Mouse (Mus musculus): ENCODE measurements around the gene Tmem184b. TPM values are rescaled to one million over a fixed set of nuclear protein-coding genes. Genes with fewer than 3 reads are reported as not detected.

Tmem184b gene
- total and polyA plus RNA-seq, 3 experiments = 1.9 to 13.8 (median 11.3) TPM

DNA sequence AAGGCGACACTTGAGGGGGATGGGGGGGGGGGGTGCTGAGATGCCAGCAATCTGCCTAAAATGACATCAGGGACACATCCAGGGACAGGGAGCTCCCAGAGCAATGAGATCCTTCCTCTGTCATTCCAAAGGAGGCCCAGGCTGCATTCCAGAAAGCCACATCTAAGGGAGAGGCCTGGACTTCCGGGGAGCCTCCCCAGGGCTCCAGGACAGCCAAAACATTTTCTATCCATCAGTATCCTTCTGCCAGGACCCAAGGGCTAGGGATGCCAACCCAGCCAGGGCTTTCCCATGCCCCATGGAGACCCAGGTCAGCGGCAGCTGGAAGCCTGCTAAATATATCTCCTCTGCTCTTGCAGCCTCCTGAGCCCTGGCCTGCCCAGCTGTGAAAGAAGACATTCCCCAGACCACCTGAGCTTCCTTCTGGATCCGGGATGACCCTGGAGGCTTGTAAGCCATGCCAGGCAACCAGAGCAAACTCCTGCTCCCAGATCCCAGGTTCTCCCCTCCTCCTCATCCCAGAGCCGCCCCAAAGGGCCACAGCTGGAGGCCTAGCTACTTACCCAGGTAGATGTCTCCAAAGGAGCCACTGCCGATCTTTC lies 34.9 kb upstream of the Tmem184b start:
- no peak for ATAC-seq (ENCODE audit: extremely low read depth, insufficient number of reproducible peaks, low FRiP score, poor library complexity, severe bottlenecking)
- TF ChIP-seq POLR2AphosphoS5 (IDR thresholded peaks at IDR 0.05; ENCODE audit: insufficient replicate concordance, low read depth, low read length) (no peak), GATA2 (IDR thresholded peaks at IDR 0.05; ENCODE audit: borderline replicate concordance, low read depth, low read length) (no peak), GATA1 (IDR thresholded peaks at IDR 0.05; ENCODE audit: borderline replicate concordance, low read length) (no peak), CTCF (IDR thresholded peaks at IDR 0.05; ENCODE audit: low read depth, low read length) (no peak), TAL1 (conservative IDR thresholded peaks at IDR 0.05; ENCODE audit: low read depth, low read length) (no peak)
- Histone ChIP-seq H3K4me3 (ENCODE audit: low read depth, low read length) (no peak overlapping the region), H3K27me3 (ENCODE audit: insufficient read depth, low read length) (peaks cover 33% of the 10 kb centered on the region), H3K36me3 (replicated peaks) (no peaks in the 10 kb centered on the region), H3K9me3 (replicated peaks) (no peaks in the 10 kb centered on the region), H3K4me1 (ENCODE audit: insufficient read depth, low read depth, low read length) (no peaks in the 10 kb centered on the region)
- DNase-seq (ENCODE audit: low spot score) = no peak

- ATAC-seq (ENCODE audit: extremely low read depth, insufficient number of reproducible peaks, low FRiP score, poor library complexity, severe bottlenecking) (no peak), DNase-seq (ENCODE audit: low spot score) (no peak)
- Histone ChIP-seq H3K4me1 (ENCODE audit: insufficient read depth, low read depth, low read length) (no peaks in the 10 kb centered on the region), H3K4me3 (ENCODE audit: low read depth, low read length) (no peak overlapping the region), H3K27me3 (ENCODE audit: insufficient read depth, low read length) (peaks cover 28% of the 10 kb centered on the region), H3K36me3 (replicated peaks) (no peaks in the 10 kb centered on the region), H3K9me3 (replicated peaks) (no peaks in the 10 kb centered on the region)
- TF ChIP-seq TAL1 (conservative IDR thresholded peaks at IDR 0.05; ENCODE audit: low read depth, low read length) = no peak
Observed at GRCm38 (mm10) chr15:79437541-79438208, 34.3 kb upstream of the Tmem184b start.

GRCm38 (mm10) chr15:79436481-79436921 lies 33.1 kb upstream of the Tmem184b start:
- Histone ChIP-seq H3K36me3 (replicated peaks) (no peaks in the 10 kb centered on the region), H3K9me3 (replicated peaks) (no peaks in the 10 kb centered on the region), H3K4me3 (ENCODE audit: low read depth, low read length) (no peak overlapping the region), H3K27me3 (ENCODE audit: insufficient read depth, low read length) (peaks cover 24% of the 10 kb centered on the region), H3K4me1 (ENCODE audit: insufficient read depth, low read depth, low read length) (no peaks in the 10 kb centered on the region)
- DNase-seq (ENCODE audit: low spot score) = no peak
- ATAC-seq (ENCODE audit: extremely low read depth, insufficient number of reproducible peaks, low FRiP score, poor library complexity, severe bottlenecking) = no peak
- no peak for TF ChIP-seq GATA1 (IDR thresholded peaks at IDR 0.05; ENCODE audit: borderline replicate concordance, low read length)
- no peak for TF ChIP-seq TAL1 (conservative IDR thresholded peaks at IDR 0.05; ENCODE audit: low read depth, low read length)
- no peak for TF ChIP-seq POLR2AphosphoS5 (IDR thresholded peaks at IDR 0.05; ENCODE audit: insufficient replicate concordance, low read depth, low read length)
- no peak for TF ChIP-seq CTCF (IDR thresholded peaks at IDR 0.05; ENCODE audit: low read depth, low read length)

GRCm38 (mm10) chr15:79435191-79435671 lies 31.9 kb upstream of the Tmem184b start:
- ATAC-seq (ENCODE audit: extremely low read depth, insufficient number of reproducible peaks, low FRiP score, poor library complexity, severe bottlenecking) (no peak), DNase-seq (ENCODE audit: low spot score) (no peak)
- H3K36me3 ChIP-seq (replicated peaks) = no peaks in the 10 kb centered on the region
- no peaks in the 10 kb centered on the region for H3K4me1 ChIP-seq (ENCODE audit: insufficient read depth, low read depth, low read length)
- no peak overlapping the region for H3K4me3 ChIP-seq (ENCODE audit: low read depth, low read length)
- H3K27me3 ChIP-seq (ENCODE audit: insufficient read depth, low read length) = peaks cover 17% of the 10 kb centered on the region
- TF ChIP-seq TAL1 (conservative IDR thresholded peaks at IDR 0.05; ENCODE audit: low read depth, low read length) (no peak), CTCF (IDR thresholded peaks at IDR 0.05; ENCODE audit: low read depth, low read length) (no peak), GATA1 (IDR thresholded peaks at IDR 0.05; ENCODE audit: borderline replicate concordance, low read length) (no peak), POLR2AphosphoS5 (IDR thresholded peaks at IDR 0.05; ENCODE audit: insufficient replicate concordance, low read depth, low read length) (no peak), GATA2 (IDR thresholded peaks at IDR 0.05; ENCODE audit: borderline replicate concordance, low read depth, low read length) (no peak)
- H3K9me3 ChIP-seq (replicated peaks) = no peaks in the 10 kb centered on the region

GRCm38 (mm10) chr15:79432892-79433291 lies 29.5 kb upstream of the Tmem184b start:
- H3K36me3 ChIP-seq (replicated peaks) = no peaks in the 10 kb centered on the region
- no peak for TF ChIP-seq GATA2 (IDR thresholded peaks at IDR 0.05; ENCODE audit: borderline replicate concordance, low read depth, low read length)
- TF ChIP-seq TAL1 (conservative IDR thresholded peaks at IDR 0.05; ENCODE audit: low read depth, low read length) = no peak
- TF ChIP-seq GATA1 (IDR thresholded peaks at IDR 0.05; ENCODE audit: borderline replicate concordance, low read length) = no peak
- TF ChIP-seq CTCF (IDR thresholded peaks at IDR 0.05; ENCODE audit: low read depth, low read length) = no peak
- no peaks in the 10 kb centered on the region for H3K4me1 ChIP-seq (ENCODE audit: insufficient read depth, low read depth, low read length)
- peaks cover 12% of the 10 kb centered on the region for H3K27me3 ChIP-seq (ENCODE audit: insufficient read depth, low read length)
- DNase-seq (ENCODE audit: low spot score) (no peak), ATAC-seq (ENCODE audit: extremely low read depth, insufficient number of reproducible peaks, low FRiP score, poor library complexity, severe bottlenecking) (no peak)
- no peak overlapping the region for H3K4me3 ChIP-seq (ENCODE audit: low read depth, low read length)
- no peaks in the 10 kb centered on the region for H3K9me3 ChIP-seq (replicated peaks)

DNA sequence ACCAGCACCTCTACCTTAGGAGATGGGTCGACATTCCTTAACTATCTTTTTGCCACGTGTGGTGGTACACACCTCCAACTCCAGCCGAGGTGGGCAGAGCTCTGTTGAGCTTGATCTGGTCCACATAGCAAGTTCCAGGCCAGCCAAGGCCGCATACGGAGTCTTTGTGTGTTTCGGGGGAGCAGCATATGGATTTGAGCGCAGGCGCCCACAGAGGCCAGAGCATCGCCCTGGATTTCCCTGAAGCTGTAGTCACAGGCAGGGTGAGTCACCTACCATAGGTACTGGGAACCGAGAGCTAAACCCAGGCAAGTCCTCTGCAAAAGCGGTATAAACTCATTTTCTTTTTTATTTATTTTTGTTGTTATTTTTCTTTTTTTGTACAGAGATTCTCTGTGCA lies 29.0 kb upstream of the Tmem184b start:
- Histone ChIP-seq H3K36me3 (replicated peaks) (no peaks in the 10 kb centered on the region), H3K9me3 (replicated peaks) (no peaks in the 10 kb centered on the region), H3K4me1 (ENCODE audit: insufficient read depth, low read depth, low read length) (no peaks in the 10 kb centered on the region), H3K27me3 (ENCODE audit: insufficient read depth, low read length) (peaks cover 12% of the 10 kb centered on the region), H3K4me3 (ENCODE audit: low read depth, low read length) (no peak overlapping the region)
- no peak for TF ChIP-seq GATA2 (IDR thresholded peaks at IDR 0.05; ENCODE audit: borderline replicate concordance, low read depth, low read length)
- TF ChIP-seq TAL1 (conservative IDR thresholded peaks at IDR 0.05; ENCODE audit: low read depth, low read length) = no peak
- TF ChIP-seq POLR2AphosphoS5 (IDR thresholded peaks at IDR 0.05; ENCODE audit: insufficient replicate concordance, low read depth, low read length) = no peak
- TF ChIP-seq GATA1 (IDR thresholded peaks at IDR 0.05; ENCODE audit: borderline replicate concordance, low read length) = no peak
- TF ChIP-seq CTCF (IDR thresholded peaks at IDR 0.05; ENCODE audit: low read depth, low read length) = no peak
- no peak for ATAC-seq (ENCODE audit: extremely low read depth, insufficient number of reproducible peaks, low FRiP score, poor library complexity, severe bottlenecking)
- DNase-seq (ENCODE audit: low spot score) = no peak

Data from G1E (cell line).